Mouse (Mus musculus) CH12.LX (cell line): Measurements from ENCODE around the gene Sox21. TPM values are rescaled to one million over a fixed set of nuclear protein-coding genes. Genes with fewer than 3 reads are reported as not detected.

Source experiments
- DNase-seq: peaks from one replicate; pipeline ENCODE4 v3.0.0-alpha.2; 2013; ENCODE audit errors: extremely low read depth
- H3K27ac ChIP-seq: 2 replicates; pipeline ENCODE4 v1.5.1; 2012; ENCODE audit warnings: low read depth, mild to moderate bottlenecking, control low read depth, moderate library complexity; ENCODE audit not compliant: insufficient read depth
- H3K27me3 ChIP-seq: replicated peaks from 2 replicates; pipeline ENCODE3; 2012; ENCODE audit warnings: inconsistent platforms
- H3K36me3 ChIP-seq, 2 experiments: replicated peaks in 1 of 2; 2 replicates each; pipeline versions ENCODE3 to v1.6.1; 2012; ENCODE audit warnings: inconsistent platforms in 1 of 2, low read length in 1 of 2, mild to moderate bottlenecking in 1 of 2, mixed read lengths in 1 of 2, moderate library complexity in 1 of 2; ENCODE audit not compliant: control insufficient read depth in 1 of 2, insufficient read depth in 1 of 2
- H3K4me1 ChIP-seq, 2 experiments: 2 replicates each; pipeline ENCODE4 v1.6.1; 2012; ENCODE audit warnings: inconsistent platforms in 1 of 2, moderate library complexity in 1 of 2; ENCODE audit not compliant: insufficient read depth in 2 of 2, control insufficient read depth in 1 of 2
- H3K4me2 ChIP-seq: 2 replicates; pipeline ENCODE4 v1.6.1; 2012; ENCODE audit warnings: low read depth, mild to moderate bottlenecking, control low read depth; ENCODE audit not compliant: poor library complexity, insufficient read depth, severe bottlenecking
- H3K4me3 ChIP-seq, 3 experiments: fragments of 150-350 bp in 1 of 3; sonication (generic) in 1 of 3; replicated peaks in 1 of 3; 2 replicates each; pipeline versions ENCODE3 to v1.5.1; 2011 to 2012; ENCODE audit warnings: low read depth in 2 of 3, low read length in 2 of 3, mild to moderate bottlenecking in 2 of 3, moderate library complexity in 2 of 3, control low read depth in 1 of 3, improper control_type of control experiment in 1 of 3, inconsistent platforms in 1 of 3, mixed read lengths in 1 of 3; ENCODE audit not compliant: poor library complexity in 1 of 3
- H3K79me2 ChIP-seq: replicated peaks from 2 replicates; pipeline ENCODE4 v1.6.1; 2012; ENCODE audit warnings: mild to moderate bottlenecking, moderate library complexity; ENCODE audit not compliant: control insufficient read depth, poor library complexity, insufficient read depth, severe bottlenecking; ENCODE audit errors: extremely low read depth
- H3K9ac ChIP-seq: 2 replicates; pipeline ENCODE4 v1.6.1; 2012; ENCODE audit warnings: low read depth, mild to moderate bottlenecking, control low read depth, moderate library complexity; ENCODE audit not compliant: insufficient read depth
- H3K9me3 ChIP-seq: replicated peaks from 2 replicates; pipeline ENCODE3; 2012; ENCODE audit warnings: low read length, inconsistent platforms, mixed read lengths
- EP300 ChIP-seq: IDR thresholded peaks from 2 replicates; pipeline ENCODE4 v1.6.1; 2011; ENCODE audit warnings: low read length, improper control_type of control experiment
- GABPA ChIP-seq: IDR thresholded peaks from 2 replicates; pipeline ENCODE4 v1.6.1; 2012; ENCODE audit warnings: low read depth, low read length, improper control_type of control experiment, inconsistent platforms; ENCODE audit not compliant: insufficient replicate concordance
- JUN ChIP-seq: IDR thresholded peaks from 2 replicates; pipeline ENCODE4 v1.6.1; 2011; ENCODE audit warnings: low read depth, mild to moderate bottlenecking, low read length, improper control_type of control experiment, moderate library complexity; ENCODE audit not compliant: insufficient read depth
- JUND ChIP-seq: conservative IDR thresholded peaks from 2 replicates; pipeline ENCODE4 v1.6.1; 2011; ENCODE audit warnings: low read depth, low read length, improper control_type of control experiment
- NRF1 ChIP-seq: IDR thresholded peaks from 2 replicates; pipeline ENCODE4 v1.6.1; 2014; ENCODE audit warnings: low read depth, mild to moderate bottlenecking, inconsistent platforms, low read length, improper control_type of control experiment, moderate library complexity
- POLR2AphosphoS2 ChIP-seq: IDR thresholded peaks from 2 replicates; pipeline ENCODE4 v1.6.1; 2011; ENCODE audit warnings: low read depth, low read length, improper control_type of control experiment
- SMC3 ChIP-seq: IDR thresholded peaks from 2 replicates; pipeline ENCODE4 v1.6.1; 2011; ENCODE audit warnings: low read depth, low read length, improper control_type of control experiment
- TCF12 ChIP-seq: IDR thresholded peaks from 2 replicates; pipeline ENCODE4 v1.6.1; 2014; ENCODE audit warnings: low read depth, mild to moderate bottlenecking, inconsistent platforms, low read length, improper control_type of control experiment
- UBTF ChIP-seq: IDR thresholded peaks from 2 replicates; pipeline ENCODE4 v1.6.1; 2012; ENCODE audit warnings: low read depth, mild to moderate bottlenecking, inconsistent platforms, low read length, improper control_type of control experiment, moderate library complexity
- USF2 ChIP-seq: conservative IDR thresholded peaks from 2 replicates; pipeline ENCODE4 v1.6.1; 2011; ENCODE audit warnings: low read depth, low read length, improper control_type of control experiment
- dilution Hi-C: fragments of 300-500 bp; cut with MboI; formaldehyde crosslinking; loops from 2 replicates; pipeline ENCODE4 v1.14.3; 2020; ENCODE audit warnings: low sequenced_read_pairs; ENCODE audit not compliant: extremely low pct_unique_long_range_greater_than_20kb, extremely low pct_ligation_motif_present
- in situ Hi-C: fragments of 300-500 bp; cut with MboI; formaldehyde crosslinking; loops from 3 replicates; pipeline ENCODE4 v1.14.3; 2019; ENCODE audit warnings: low sequenced_read_pairs, low pct_ligation_motif_present, low pct_unique_long_range_greater_than_20kb, mixed read lengths
- polyA plus RNA-seq: library from polyadenylated mRNA; unstranded; fragments of >175 nt; gene quantifications from 2 replicates; pipeline ENCODE4 v1.2.1, GENCODE M21; 2012; ENCODE audit warnings: low read depth; ENCODE audit not compliant: insufficient read length
- total RNA-seq, 2 experiments: library from RNA; depleted of rRNA; stranded (reverse); fragments of 300-350 nt in 1 of 2; fragments of >200 nt in 1 of 2; gene quantifications; 2 replicates each; pipeline ENCODE4 v1.2.3; 2012 to 2014

Sox21 gene
- total and polyA plus RNA-seq, 3 experiments, result not detected

- no peak overlapping the region for H3K27ac ChIP-seq
- H3K9me3 ChIP-seq, result peaks cover 27% of the 10 kb centered on the region
- H3K79me2 ChIP-seq, result no peaks in the 10 kb centered on the region
- peaks cover 6 to 26% of the 10 kb centered on the region in 2 experiments; a peak in 3 of 4 replicates for H3K4me1 ChIP-seq
- no peaks in the 10 kb centered on the region for H3K27me3 ChIP-seq
- no peak overlapping the region for H3K4me3 ChIP-seq
- dilution Hi-C loops (no loop called here), in situ Hi-C loops (no loop called here)
- TF ChIP-seq EP300, result no peak
- no peak for TF ChIP-seq NRF1
- TF ChIP-seq USF2, result no peak
- no peak for TF ChIP-seq GABPA
- no peak for TF ChIP-seq POLR2AphosphoS2
- no peak for TF ChIP-seq UBTF
- no peak overlapping the region for H3K4me2 ChIP-seq
- no peaks in the 10 kb centered on the region for H3K36me3 ChIP-seq
- DNase-seq, result no peak
- no peak overlapping the region for H3K9ac ChIP-seq
Observed at GRCm38 (mm10) chr14:118235361-118235972, 1.4 kb downstream of the Sox21 start.

DNA sequence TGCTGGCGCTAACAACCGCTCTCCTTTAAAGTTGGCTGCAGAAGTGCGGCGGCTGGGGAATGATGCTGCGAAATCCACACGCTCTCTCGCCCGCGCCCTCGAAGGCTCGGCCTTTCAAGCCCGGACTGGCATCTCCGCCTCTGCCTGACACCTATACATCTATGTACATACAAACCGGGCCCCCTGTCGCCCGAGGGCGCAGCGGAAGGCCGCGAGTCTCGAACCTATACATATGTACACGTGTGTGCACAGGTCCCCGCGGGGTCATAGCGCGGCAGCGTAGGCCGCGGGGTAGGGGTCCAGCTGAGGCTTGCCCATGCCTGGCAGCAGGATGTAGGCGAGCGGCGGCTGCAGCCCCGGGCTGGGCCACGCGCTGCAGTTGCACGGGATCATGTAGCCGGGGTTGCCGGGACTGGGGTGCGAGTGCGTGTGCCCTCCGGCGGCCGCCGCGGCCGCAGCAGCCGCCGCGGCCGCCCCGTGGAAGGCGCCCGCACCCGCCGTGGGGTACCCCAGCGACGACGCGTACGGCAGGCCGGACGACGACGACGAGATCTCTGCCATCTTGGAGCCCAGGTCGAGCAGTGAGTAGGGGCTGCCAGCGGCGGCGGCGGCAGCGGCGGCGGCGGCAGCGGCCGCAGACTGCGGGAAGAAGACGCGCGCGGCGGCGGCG lies 2.2 kb downstream of the Sox21 start:
- in situ Hi-C loops (no loop called here), dilution Hi-C loops (no loop called here)
- TF ChIP-seq TCF12 (no peak), SMC3 (no peak), JUN (no peak)
- no peak overlapping the region for H3K4me3 ChIP-seq
- peaks cover 6 to 23% of the 10 kb centered on the region in 2 experiments; a peak in 3 of 4 replicates for H3K4me1 ChIP-seq
- peaks cover 27% of the 10 kb centered on the region for H3K9me3 ChIP-seq
- H3K27ac ChIP-seq, result no peak overlapping the region
- H3K27me3 ChIP-seq, result peaks cover 2% of the 10 kb centered on the region
- H3K9ac ChIP-seq, result no peak overlapping the region
- no peaks in the 10 kb centered on the region for H3K79me2 ChIP-seq
- H3K36me3 ChIP-seq, result no peaks in the 10 kb centered on the region
- no peak for DNase-seq
- no peak overlapping the region for H3K4me2 ChIP-seq

GRCm38 (mm10) chr14:118233786-118234540 lies 2.9 kb downstream of the Sox21 start:
- dilution Hi-C loops, result no loop called here
- TF ChIP-seq UBTF, result no peak
- TF ChIP-seq JUND, result no peak
- TF ChIP-seq, all 38 proteins: peak for 0
- no peaks in the 10 kb centered on the region for H3K36me3 ChIP-seq
- no peak overlapping the region for H3K4me3 ChIP-seq
- H3K9me3 ChIP-seq, result peaks cover 27% of the 10 kb centered on the region
- no peak for DNase-seq
- peaks cover 3% of the 10 kb centered on the region for H3K27me3 ChIP-seq
- H3K9ac ChIP-seq, result no peak overlapping the region
- no peaks in the 10 kb centered on the region for H3K79me2 ChIP-seq
- in situ Hi-C loops, result no loop called here
- H3K4me2 ChIP-seq, result no peak overlapping the region
- no peak overlapping the region for H3K27ac ChIP-seq
- H3K4me1 ChIP-seq, result peaks cover under 1 to 16% of the 10 kb centered on the region in 2 experiments; a peak in 2 of 4 replicates
